Mouse (Mus musculus) mesoderm, embryonic 11.5 days (tissue): Measurements from ENCODE around the gene AC161166.1.
A peak's percentile ranks its signal among the peaks of the same experiment; 100 is the strongest.
"Not testable (repeated sequence)": the region's sequence is repeated elsewhere in the genome, so short reads cannot be mapped to it uniquely, and the experiment has no call there.

Source experiments
- DNase-seq: peaks from one replicate; pipeline ENCODE4 v3.0.0-alpha.2; 2012; ENCODE audit warnings: low read depth, low spot score

Gene AC161166.1

DNA sequence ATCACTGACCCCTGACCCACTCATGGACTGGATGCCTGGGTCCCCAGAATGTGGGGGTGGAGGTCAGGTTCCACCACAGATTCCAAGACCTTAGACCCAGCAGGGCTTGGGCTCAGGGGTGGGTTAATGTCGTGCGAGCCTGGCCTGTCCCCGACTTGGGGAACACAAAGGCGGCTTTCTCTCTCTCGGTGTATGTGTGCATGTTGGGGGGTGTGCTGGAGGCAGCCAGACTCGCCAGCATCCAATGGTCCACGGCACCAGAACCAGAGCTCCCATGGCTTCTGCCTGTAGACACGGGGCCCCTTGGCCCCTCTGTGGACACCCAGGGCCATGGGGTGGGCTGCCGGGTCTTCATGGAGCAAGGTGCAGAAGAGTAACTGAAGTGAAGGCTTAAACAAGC is 26.8 kb downstream of the AC161166.1 start:
- no peak for DNase-seq

DNA sequence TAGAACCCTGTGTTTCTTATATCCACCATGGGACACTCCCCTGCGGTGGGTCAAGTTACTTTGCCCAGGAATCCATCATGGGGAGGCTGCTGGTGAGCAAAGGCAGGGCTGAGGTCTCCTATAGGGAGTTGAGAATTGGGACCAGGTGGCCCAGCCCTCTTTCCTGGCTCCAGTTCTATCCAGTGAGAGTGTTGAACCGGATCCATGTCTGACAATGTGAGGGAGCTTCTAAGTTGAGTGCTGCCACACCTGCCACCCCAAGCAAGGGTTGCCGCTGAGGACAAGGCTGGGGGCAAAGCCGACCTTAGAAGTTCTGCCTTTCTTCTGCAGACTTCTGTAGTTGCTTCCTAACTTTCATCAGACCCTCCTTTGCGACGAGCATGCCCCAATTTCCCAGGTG is 29.0 kb downstream of the AC161166.1 start:
- not testable (repeated sequence) for DNase-seq

DNA sequence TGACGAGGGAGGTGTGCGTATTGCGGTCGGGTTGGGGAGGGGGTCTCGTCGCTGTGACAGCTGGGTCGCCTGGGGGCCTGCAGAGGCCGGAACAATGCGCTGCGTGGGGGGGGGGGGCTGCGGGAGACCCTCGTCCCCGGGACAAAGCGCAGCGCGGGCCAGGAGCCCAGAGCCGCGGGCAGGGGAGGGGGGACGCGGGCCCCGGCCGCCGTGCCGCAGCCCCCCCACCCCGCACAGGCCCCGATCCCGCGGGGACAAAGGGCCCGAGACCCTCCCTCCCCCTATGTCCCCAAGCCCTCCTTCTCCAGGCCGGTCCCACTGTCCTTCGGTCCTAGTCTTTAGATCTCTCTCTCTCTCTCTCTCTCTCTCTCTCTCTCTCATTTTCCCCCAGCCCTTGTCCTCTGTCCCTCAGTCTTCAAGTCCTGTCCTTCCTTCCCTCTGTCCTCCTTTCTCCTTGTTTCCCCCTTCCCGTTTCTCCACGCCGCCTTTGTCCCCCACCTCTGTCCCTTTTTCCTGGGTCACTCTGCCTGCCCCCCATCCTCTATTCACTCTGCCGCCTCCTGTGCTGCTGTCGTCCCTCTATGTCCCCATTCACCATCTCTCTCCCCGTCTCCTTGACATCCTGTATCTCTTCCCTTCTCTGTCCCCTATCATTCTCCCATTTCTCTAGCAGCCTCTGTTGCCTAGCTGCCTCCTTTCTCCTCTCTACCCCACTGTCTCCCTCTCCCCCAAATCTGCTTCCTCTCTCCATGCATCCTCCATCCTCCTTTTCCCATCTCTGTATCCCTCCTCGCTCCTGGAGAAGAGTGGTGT is 29.8 kb downstream of the AC161166.1 start:
- DNase-seq = no peak

DNA sequence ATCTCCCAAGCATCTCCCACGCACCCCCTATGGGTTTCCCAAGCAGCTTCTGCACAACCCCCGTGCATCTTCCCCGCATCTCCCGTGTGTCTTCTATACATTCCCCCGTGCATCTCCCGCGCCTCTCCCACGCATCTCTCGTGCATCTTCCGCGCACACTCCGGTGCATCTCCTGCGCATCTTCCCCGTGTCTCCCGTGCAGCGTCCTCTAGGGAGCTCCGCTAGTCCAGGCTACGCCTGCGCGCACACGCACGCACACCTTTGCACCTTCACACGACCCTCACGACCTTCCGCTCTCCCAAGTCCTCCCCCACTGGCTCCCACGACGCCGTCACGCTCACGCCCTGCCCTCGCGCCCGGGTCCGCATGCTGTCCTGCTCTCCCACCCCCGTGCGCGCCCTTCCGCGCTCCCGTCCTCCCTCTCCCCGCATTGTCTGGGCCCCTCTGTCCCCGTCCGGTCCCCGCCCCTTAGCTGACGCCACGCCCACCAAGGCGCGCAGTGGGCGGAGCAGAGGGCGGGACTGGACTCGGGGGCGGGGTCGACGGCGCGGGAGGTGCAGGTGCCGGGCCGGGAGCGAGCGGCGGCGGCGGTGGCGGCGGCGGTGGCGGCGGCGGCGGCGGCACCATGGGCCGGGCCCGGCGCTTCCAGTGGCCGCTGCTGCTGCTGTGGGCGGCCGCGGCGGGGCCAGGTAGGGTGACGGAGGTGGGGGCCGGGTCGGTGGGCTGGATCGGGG is 30.6 kb downstream of the AC161166.1 start, which contains the start of gene Cadm4:
Cadm4 (plus strand) TSS at position 550 of the 734 bp plus-strand sequence.
- DNase-seq = peak; percentile 90

DNA sequence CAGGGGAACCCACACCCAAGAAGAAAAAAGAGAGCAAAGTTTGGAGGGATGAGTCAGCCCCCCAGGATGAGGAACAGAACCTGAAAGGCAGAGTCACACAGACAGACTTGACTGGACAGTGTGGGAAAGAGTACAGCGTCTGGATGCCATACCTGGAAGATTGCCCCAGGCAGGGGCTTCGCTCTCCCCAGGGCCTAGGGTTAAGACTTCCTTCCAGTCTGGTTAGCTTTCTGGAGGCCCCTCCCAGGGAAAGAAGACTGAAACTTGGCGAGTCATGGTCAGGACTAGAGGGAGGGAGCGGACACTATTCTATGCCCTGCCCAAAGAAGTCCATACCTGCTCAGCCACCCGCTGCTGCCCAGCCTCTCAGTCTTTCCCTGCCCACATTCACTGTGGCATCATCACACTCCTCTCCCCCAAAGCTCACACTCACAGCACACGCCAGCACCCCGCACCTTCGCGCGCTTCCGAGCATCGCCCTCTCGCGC is 31.2 kb downstream of the AC161166.1 start:
- no peak for DNase-seq

DNA sequence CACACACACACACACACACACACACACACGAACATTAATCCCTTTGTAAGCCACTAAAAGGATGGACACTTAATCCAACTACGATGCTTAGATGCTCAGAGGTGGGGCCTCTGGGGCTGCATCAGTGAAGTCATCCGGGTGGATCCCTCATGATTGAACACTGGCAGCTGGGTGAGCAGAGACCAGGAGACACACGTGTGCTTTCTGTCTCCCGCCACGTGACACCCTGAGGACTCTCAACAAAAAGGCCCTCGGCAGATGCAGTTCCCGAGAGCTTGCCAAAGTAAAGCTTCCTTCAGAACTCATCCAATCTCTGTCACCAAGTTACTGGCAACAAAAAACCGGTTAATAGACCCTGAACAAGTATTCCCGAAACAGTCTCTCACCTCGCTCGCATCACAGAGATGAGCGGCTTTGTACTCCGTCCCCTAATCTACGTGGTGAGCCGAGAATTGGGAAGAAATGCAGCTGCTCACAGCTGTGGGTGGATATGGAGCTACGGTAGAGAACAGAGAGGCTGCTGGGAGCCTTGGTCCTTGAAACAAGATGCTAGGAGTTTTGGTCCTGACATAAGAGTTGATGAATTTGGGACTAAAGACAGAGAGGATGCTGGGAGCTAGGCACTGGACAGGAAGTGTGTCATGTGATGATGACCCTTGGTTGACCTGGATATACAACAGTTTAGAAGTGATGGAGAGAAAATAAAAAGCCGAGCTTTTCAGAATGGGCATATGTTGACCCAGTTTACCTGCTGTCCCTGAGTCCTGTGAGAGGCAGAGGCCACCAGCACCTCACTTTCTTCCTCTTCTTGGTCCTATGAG is 31.9 kb downstream of the AC161166.1 start:
- DNase-seq = no peak

DNA sequence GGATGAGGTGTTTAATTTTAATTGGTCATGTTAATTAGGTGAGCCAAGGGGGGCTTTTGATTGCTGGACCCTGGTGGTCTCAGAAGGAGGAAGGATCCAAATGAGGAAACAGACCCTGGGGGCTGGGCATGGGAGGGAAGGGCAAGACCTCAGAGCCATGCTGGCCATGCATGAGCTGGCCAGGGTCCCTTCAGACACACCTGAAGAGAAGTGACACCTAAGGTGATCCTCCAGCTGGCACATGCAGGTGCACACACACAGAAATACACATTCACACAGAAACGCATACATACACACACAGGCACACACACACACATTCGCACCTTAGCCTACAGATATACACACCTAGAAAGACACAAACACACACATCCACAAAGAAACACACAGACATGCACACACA is 32.6 kb downstream of the AC161166.1 start:
- DNase-seq = no peak

DNA sequence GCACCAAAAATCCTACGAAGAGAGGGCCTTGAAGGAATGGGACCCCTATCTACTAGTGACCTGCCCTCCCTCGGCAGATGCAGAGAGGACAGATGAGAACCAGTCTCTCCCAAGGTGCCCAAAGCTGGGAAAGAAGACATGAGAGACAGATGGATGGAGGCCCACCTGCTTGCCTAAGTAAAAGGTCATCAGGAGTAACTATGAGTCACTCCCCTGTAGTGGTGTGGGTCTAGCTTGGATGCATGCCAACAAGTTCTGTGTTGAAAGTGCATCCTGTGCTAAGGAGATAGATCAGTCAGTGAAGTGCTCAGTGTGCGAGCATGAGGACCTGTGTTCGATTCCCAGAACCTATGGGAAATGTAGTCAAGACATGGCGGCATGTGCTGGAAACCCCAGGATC is 33.3 kb downstream of the AC161166.1 start:
- no peak for DNase-seq

DNA sequence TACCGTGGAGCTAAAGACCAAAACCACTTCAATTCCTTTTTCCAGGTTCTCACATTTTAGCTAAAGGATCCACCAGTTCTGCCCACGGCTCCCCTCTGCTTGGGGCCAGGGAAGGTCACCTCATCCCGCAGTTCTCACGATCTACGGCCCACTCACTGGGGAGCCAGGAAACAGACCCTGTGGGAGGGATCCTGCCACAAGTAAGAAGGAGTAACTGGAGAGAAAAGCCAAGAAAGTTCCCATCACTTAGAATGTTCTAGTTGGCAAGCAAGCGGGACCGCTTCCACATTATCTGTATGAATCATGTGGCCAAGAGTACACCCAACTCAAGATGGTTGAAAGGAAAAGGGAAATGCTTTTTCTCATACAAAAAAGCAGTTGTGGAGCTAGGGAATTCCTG is 35.4 kb downstream of the AC161166.1 start:
- no peak for DNase-seq

DNA sequence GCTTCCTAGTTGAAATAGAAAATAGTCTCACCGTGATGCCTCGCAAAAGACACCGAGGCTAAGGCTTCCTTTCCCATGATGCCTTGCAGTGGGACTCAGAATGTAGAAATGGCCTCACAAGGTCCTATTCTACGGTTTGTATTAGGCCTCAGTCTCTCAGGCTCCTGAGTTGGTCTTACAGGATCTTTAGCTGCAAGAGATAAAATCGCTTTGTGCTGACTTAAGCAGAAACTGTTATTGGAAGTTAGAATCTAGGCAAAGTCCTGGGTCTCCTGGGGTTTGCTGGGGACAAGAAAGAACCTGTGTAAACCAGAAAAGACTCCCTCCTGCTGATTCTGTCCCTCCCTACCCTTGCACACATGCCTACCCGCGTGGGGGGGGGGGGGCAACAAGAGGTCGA is 35.9 kb downstream of the AC161166.1 start:
- no peak for DNase-seq

DNA sequence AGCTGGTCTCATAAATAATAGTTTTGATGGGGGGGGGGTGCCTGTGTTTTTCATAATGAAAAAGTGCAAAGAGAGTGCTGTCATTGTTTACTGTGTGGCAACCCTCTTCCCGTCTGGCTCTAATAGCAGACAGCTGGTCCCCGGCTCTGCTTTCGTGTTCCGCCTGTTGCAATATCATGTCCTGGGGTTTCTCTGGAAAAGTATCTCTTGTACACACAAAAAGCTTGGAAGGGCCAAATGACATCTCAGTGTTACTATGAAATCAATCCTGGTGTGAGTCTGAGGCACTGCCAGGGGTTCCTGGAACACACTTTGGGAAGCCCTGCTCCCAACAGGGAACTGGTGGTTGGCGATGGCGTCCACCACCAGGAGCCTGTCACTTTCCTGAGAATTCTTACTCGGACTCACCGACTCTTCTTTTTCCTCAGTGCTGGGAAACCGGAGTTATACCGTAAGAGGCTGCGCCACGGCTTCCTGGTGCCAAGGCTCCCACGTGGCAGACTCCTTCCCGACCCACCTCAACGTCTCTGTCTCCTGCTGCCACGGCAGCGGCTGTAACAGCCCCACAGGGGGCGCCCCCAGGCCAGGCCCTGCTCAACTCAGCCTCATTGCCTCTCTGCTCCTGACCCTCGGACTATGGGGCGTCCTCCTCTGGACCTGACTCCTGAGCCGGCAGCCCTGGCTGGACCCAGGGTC is 37.3 kb downstream of the AC161166.1 start:
- no peak for DNase-seq

DNA sequence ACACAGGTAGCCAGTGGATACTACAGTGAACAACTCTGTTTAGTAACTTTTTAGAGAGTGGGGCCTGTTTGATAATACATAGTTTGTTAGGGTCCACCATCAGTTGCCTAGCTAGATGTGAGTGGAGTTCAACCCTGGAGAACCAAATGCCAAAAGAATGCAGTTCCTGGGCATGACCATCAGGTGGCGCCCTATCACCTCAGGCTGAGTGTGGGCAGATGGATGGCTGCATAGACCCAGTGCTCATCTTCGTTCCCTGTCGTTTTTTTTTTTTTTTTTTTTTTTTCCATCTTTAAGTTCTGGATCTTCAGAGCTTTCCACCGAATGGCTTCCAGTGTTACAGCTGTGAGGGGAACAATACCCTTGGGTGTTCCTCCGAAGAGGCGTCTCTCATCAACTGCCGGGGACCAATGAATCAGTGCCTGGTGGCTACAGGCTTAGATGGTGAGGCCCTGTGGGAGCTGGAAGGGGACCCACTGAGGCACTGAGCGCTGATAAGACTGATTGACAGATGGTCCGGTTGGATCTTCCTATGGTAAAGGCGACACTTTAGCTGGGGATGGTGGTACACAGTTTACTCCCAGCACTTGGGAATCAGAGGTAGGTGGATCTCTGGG is 38.2 kb downstream of the AC161166.1 start:
- peak; percentile 74 for DNase-seq

DNA sequence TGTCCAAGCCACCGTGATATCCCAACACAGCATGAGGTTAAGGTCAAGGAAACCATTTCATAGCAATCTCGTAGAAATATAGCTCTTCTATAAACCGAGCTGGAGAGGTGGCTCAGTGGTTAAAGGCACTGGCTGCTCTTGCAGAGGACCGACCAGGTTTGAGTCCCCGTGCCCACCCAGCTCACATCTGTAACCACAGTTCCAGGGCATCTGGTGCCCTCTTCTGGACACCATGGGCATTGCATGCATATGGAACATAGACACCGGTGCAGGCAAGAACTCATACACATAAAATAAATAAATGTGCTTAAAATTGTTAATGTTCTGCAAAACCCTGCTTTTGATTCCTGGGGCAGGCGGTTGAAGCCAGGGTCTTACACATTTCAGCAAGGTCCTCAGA is 39.3 kb downstream of the AC161166.1 start:
- no peak for DNase-seq

DNA sequence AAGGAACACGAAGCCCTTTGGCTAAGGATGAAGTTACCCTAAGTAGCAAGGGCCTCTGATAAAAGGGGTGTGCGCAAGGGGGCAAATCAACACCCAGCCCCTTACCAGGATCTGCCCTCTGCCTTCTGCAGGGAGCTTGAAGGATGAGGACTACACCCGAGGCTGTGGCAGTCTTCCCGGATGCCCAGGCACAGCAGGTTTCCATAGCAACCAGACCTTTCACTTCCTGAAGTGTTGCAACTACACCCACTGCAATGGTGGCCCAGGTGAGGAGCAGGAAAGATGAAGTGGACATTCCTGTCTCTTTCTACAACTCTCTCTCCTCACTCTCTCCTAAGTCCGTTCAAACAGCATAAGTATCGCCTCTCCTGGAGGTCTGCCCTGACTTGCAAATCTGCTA is 39.8 kb downstream of the AC161166.1 start:
- DNase-seq = no peak

DNA sequence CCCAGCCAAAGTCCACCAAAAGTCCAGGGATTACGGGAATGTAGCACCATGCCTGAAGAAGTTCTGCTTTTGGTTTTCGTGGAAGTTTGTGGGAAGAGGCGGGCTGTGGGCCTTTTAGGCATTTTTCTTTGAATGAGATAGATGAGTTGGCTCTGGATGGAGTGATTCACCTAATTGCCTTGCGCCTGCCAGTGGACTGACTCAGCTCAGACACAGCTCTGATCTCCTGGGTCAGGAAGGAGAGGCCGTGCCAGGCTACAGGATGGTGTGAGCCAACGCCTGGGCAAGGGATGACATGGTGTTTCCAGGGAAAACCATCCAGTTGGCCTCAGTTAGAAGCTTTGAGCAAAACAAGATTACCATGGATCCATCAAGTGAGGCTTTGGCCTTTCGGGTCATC is 41.9 kb downstream of the AC161166.1 start:
- no peak for DNase-seq

DNA sequence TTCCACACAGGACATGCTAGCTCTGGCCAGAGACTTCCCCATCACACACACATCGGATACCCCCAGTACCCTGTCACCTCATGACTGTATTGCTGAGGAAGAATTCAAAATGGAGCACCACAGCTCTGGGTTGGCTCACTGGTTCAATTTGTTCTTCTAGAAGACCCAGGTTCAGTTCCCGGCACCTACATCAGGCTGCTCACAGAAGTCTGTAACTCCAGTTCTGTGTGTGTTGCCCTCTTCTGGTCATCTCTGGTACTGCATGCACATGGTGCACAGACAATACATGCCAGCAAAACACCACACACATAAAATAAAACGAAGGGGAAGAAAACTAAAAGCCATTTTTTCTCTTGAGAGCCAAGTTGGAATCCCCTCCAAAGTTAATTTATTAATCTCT is 43.1 kb downstream of the AC161166.1 start:
- no peak for DNase-seq

DNA sequence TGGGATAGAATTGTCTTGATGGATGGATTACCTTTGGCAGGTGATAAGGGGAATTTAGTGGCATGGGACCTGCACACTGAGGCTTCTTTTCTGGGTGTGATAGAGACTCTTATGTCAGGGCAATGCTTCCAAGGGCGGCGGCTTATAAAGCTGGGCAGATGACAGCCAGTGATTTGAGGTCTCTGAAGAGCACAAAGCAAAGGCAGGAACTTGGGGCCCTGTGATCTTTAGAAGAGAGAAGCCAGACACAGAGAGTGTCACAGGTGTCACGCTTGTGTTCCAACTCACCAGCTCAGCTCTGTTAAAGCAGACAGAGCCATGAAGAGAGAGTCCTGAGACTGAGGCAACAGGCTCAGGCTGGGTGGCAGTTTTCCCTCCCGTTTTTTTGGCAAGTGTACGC is 44.4 kb downstream of the AC161166.1 start:
- no peak for DNase-seq

DNA sequence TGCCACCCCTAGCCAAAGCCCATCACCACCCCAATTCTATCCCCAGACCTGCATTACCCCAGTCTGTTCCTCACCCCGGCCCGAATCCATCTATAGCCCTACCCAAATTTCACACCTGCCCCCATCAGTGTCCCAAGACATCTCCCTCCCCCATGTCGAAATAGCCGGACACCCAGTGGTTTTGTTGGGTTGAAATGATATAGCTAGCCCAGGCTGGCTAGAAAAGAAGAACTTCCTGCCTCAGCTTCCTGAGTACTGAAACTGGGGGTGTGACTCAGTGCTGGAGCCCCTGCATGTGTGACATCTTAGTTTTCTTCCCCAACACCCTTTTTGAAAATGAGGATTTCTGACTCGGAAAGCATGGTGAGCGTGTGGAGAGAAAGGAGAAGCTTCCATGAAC is 45.4 kb downstream of the AC161166.1 start:
- DNase-seq = no peak

DNA sequence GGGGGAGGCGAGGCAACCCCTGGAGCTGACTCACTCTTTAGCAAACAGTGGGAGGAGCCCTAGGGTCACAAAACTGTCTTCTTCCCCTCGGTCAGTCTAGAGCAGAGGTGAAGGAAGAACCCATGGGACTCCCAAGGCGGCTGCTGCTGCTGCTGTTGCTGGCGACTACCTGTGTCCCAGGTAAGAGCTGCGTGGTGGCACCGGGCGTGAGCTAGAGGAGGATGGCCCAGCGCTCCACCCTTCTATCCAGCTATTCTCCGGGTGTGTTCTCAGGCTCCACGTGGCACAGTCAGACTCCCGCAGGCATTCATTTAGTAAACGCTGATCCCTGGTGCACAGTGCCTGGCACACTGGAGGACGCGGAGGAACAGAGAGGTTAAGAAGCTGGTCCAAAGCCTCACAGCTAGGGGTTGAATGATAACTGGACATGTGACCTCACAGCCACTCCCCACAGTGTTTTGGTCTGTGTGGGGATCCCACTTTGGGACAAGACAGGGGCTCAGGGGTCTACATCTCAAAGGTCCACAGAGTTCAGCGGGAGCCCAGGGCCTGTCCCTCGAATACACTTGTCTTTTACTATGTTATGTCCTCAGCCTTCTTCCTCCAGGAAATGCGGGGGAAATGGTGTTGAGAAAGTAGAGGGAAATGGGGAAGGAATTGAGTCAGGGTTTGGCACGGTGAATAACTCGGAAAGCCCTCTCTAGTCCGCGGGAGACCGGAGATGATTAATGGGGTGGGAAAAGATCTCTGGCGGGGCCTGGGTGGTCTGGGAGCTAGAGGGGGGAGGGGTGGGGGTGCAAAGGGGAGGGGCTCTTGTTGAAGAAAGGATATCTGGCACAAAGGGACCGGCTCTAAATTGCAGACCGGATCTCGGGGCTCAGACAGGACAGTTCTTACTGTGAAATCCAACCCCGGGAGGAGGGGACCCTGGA is 49.6 kb downstream of the AC161166.1 start, which contains the start of gene Plaur:
Plaur (plus strand) TSS at position 97 of the 932 bp plus-strand sequence.
- DNase-seq = peak; percentile 73
